Mouse (Mus musculus): ENCODE data around the gene Wwox. TPM values are rescaled to one million over a fixed set of nuclear protein-coding genes. Genes with fewer than 3 reads are reported as not detected.

Wwox gene
- total and polyA plus RNA-seq, 3 experiments = 7.8 to 11.5 (median 9.1) TPM

DNA sequence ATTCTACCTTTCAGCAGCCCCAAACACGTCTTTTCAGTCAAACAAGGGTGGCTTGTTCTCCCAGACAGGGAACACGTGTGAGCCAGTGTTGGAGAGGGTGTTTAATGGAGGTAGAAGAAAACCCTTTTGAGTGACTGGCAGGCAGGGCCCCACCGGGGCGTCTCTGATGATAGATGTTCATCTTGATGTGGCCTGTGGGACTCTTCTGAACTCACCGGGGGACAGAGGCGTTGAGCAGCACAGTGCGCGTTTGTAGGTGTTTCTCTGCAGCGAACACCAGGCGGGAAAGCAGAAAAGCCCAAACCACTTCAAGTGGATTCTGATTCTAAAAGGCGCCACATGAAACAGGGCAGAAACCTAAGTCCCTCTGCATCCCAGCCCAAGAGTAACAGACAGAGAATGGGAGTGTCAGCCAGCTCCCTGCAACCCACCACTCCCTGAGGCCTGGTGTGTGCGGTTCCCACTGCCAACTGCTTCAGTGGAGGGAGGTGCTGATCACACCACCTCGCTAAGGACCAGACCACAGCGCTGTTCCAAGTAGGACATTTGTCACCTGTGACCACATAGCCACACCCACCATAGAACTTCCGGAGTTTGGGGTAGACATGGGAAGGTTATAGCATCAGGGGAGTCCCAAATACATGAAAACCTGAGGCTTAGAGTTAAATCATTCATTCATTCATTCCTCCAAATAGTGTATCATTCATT is 960.7 kb downstream of the Wwox start:
- Histone ChIP-seq H3K27ac (ENCODE audit: insufficient read depth, low read depth) (no peak overlapping the region), H3K4me1 (ENCODE audit: control insufficient read depth in 1 of 2, insufficient read depth in 2 of 2) (peaks cover 13 to 28% of the 10 kb centered on the region in 2 experiments), H3K4me3 (replicated peaks in 1 of 3; ENCODE audit: low read depth in 2 of 3, low read length in 2 of 3, poor library complexity in 1 of 3) (no peak overlapping the region), H3K79me2 (replicated peaks; ENCODE audit: control insufficient read depth, extremely low read depth, insufficient read depth, poor library complexity, severe bottlenecking) (no peaks in the 10 kb centered on the region), H3K36me3 (replicated peaks in 1 of 2; ENCODE audit: control insufficient read depth in 1 of 2, insufficient read depth in 1 of 2, low read length in 1 of 2) (no peaks in the 10 kb centered on the region), H3K9ac (ENCODE audit: insufficient read depth, low read depth) (no peak overlapping the region), H3K4me2 (ENCODE audit: insufficient read depth, low read depth, poor library complexity, severe bottlenecking) (no peak overlapping the region), H3K9me3 (replicated peaks; ENCODE audit: low read length) (peaks cover 3% of the 10 kb centered on the region), H3K27me3 (replicated peaks) (peaks cover 81% of the 10 kb centered on the region)
- no peak for DNase-seq (ENCODE audit: extremely low read depth)
- dilution Hi-C loops (cut with MboI; ENCODE audit: extremely low pct_ligation_motif_present, extremely low pct_unique_long_range_greater_than_20kb, low sequenced_read_pairs) = no loop called here
- TF ChIP-seq SMC3 (IDR thresholded peaks at IDR 0.05; ENCODE audit: low read depth, low read length) (no peak), SIN3A (IDR thresholded peaks at IDR 0.05; ENCODE audit: low read length) (no peak), UBTF (IDR thresholded peaks at IDR 0.05; ENCODE audit: low read depth, low read length) (no peak), ZMIZ1 (IDR thresholded peaks at IDR 0.05; ENCODE audit: low read depth, low read length) (no peak), NRF1 (IDR thresholded peaks at IDR 0.05; ENCODE audit: low read depth, low read length) (no peak), GABPA (IDR thresholded peaks at IDR 0.05; ENCODE audit: insufficient replicate concordance, low read depth, low read length) (no peak), POLR2AphosphoS2 (IDR thresholded peaks at IDR 0.05; ENCODE audit: low read depth, low read length) (no peak)
- in situ Hi-C loops (cut with MboI; ENCODE audit: low pct_ligation_motif_present, low pct_unique_long_range_greater_than_20kb, low sequenced_read_pairs) = no loop called here

Other genes with a start within 250 kb of the Wwox start
- not detected in 2 replicates for gene Vat1l, start 234.0 kb upstream of the Wwox start, total RNA-seq (2012; rRNA removed)
- gene Vat1l, start 234.0 kb upstream of the Wwox start, total RNA-seq (2014; rRNA removed) = not detected in 2 replicates
- not detected in 2 replicates for gene Vat1l, start 234.0 kb upstream of the Wwox start, polyA plus RNA-seq (2012; ENCODE audit: insufficient read length, low read depth)
- gene Clec3a, start 21.6 kb upstream of the Wwox start, total RNA-seq (2012; rRNA removed) = not detected in 2 replicates
- not detected in 2 replicates for gene Clec3a, start 21.6 kb upstream of the Wwox start, total RNA-seq (2014; rRNA removed)
- gene Clec3a, start 21.6 kb upstream of the Wwox start, polyA plus RNA-seq (2012; ENCODE audit: insufficient read length, low read depth) = not detected in 2 replicates